Mouse (Mus musculus): Measurements from ENCODE around the gene Bcl2.

- TF ChIP-seq CTCF (IDR thresholded peaks at IDR 0.05; ENCODE audit: low read depth) (no peak), EP300 (optimal IDR thresholded peaks at IDR 0.05) (no peak)
Measured at GRCm38 (mm10) chr1:106662486-106662885, 51.6 kb downstream of the Bcl2 start.

All from stomach, postnatal 0 days (tissue).